Mouse (Mus musculus) olfactory bulb, adult 2 months (tissue): ENCODE results near the gene Gm17622. TPM values are rescaled to one million over a fixed set of nuclear protein-coding genes. Genes with fewer than 3 reads are reported as not detected.

Experiments used
- H3K27ac ChIP-seq: fragments of 200-500 bp; 2 replicates; pipeline ENCODE4 v1.5.1; 2012; ENCODE audit warnings: low read depth, low read length; ENCODE audit not compliant: insufficient read depth
- H3K4me1 ChIP-seq: fragments of 200-500 bp; 2 replicates; pipeline ENCODE4 v1.6.1; 2012; ENCODE audit warnings: low read length; ENCODE audit not compliant: control insufficient read depth, insufficient read depth
- H3K4me3 ChIP-seq: fragments of 200-500 bp; 2 replicates; pipeline ENCODE4 v1.5.1; 2012; ENCODE audit warnings: mild to moderate bottlenecking, low read depth, low read length, moderate library complexity; ENCODE audit not compliant: insufficient read depth
- CTCF ChIP-seq: fragments of 200-500 bp; IDR thresholded peaks from 2 replicates; pipeline ENCODE4 v1.5.1; 2012; ENCODE audit warnings: low read depth, mild to moderate bottlenecking, low read length, moderate library complexity; ENCODE audit not compliant: insufficient read depth
- POLR2A ChIP-seq: fragments of 200-500 bp; IDR thresholded peaks from 2 replicates; pipeline ENCODE4 v1.6.1; 2012; ENCODE audit warnings: mild to moderate bottlenecking, low read depth, low read length, moderate library complexity; ENCODE audit not compliant: insufficient read depth
- WGBS: fragments of 180-500 bp; shearing (Covaris S2); methylation state at CpG from one replicate; pipeline ENCODE4 v1.1.7; 2018; 5-methylcytosine and 5-hydroxymethylcytosine counted together
- polyA plus RNA-seq: library from polyadenylated mRNA; stranded (reverse); fragments of >200 nt; gene quantifications from 2 replicates; pipeline ENCODE4 v1.2.4, GENCODE M21; 2012; ENCODE audit warnings: low replicate concordance; ENCODE audit not compliant: missing spikeins, insufficient read depth, insufficient read length

Gene Gm17622
- polyA plus RNA-seq, 1 experiment: not detected

DNA sequence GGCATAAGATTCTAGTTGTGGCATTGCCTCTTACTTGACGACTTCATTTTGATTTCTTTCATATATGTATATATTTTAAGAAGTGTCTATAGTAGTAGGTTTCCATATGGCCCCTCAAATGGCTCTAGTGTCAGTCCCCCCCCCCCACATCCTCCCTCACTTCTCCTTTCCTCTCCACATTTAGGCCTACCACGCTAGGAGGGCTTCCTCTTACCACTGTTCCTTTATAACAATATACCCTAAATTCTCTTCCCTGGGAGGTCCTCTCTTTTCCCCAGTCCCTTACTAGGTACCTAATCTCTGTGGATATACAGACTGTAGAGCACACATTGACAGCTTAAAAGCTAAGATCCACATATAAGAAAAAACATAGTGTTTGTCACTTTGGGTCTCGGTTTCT lies 30.8 kb downstream of the Gm17622 start:
- 0 out of 2 replicates have a peak, but pooled peaks cover under 1% of the 10 kb centered on the region for H3K4me1 ChIP-seq
- WGBS: 98% methylated on average over 3 of the region's 3 CpGs
- no peak overlapping the region for H3K27ac ChIP-seq
- TF ChIP-seq CTCF (no peak), POLR2A (no peak)
- no peak overlapping the region for H3K4me3 ChIP-seq

DNA sequence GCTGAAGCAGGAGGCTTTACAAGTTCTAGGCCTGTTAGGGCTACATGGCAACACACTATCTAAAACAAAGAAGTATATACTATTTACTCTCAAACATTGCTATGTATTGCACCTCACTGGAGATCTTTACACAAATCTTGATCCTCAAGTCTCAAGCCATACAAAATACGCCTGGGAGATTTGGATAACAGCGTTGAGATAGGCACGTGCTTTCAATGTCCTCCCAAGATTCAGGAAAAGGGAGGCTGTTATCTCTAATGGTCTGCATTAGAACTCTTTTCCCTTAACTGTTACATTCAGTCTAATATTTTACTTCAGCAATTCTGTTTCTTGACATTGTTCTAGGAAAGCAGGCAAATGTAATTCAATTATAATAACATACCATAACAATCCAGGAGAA lies 36.5 kb downstream of the Gm17622 start:
- no peak overlapping the region for H3K4me3 ChIP-seq
- H3K4me1 ChIP-seq: no peaks in the 10 kb centered on the region
- TF ChIP-seq POLR2A: no peak
- WGBS: 98% methylated on average over 3 of the region's 3 CpGs
- no peak overlapping the region for H3K27ac ChIP-seq

DNA sequence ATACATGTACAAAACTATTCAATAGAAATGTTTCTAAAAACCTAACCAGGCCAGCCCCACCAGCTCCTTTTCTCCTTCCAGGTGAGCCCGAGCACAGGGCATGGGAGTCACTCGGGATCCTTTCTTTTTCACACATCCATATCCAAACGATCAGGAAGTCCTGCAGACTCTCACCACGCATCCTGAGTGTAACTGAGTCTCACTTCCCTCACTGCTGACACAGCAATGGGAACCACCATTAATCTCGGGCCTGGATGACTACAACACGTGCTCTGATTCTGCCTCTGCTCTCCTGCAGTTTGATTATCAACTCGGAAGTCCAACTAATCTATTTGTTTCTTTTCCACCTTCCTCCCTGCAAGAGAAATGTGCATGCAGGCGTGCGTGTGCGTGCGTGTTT lies 37.3 kb downstream of the Gm17622 start:
- 95% methylated on average over 11 of the region's 11 CpGs for WGBS
- H3K4me1 ChIP-seq: no peaks in the 10 kb centered on the region
- H3K27ac ChIP-seq: no peak overlapping the region
- TF ChIP-seq CTCF: no peak
- no peak for TF ChIP-seq POLR2A
- no peak overlapping the region for H3K4me3 ChIP-seq

DNA sequence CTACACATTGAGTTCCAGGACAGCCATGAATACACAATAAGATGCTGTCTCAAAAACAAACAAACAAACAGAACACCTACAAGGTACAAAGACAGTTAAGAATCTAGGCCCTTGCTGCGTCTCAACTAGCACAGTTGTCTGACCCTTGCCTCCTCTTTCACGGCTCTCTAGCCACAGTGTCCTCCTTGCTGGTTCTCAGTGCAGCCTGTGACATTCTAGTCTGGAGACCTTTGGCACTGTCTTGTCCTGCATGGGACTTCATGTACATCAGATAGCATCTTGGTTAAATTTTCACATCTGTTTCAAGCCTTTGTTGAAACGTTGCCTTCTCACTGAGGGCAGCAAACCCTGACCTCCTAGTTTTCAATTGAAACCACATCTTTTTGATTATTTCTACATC lies 38.2 kb downstream of the Gm17622 start:
- no peak overlapping the region for H3K27ac ChIP-seq
- no peaks in the 10 kb centered on the region for H3K4me1 ChIP-seq
- no peak for TF ChIP-seq POLR2A
- no peak for TF ChIP-seq CTCF
- no peak overlapping the region for H3K4me3 ChIP-seq
- 91% methylated on average over 3 of the region's 3 CpGs for WGBS

- no peak overlapping the region for H3K4me3 ChIP-seq
- no peaks in the 10 kb centered on the region for H3K4me1 ChIP-seq
- TF ChIP-seq CTCF (no peak), POLR2A (no peak)
- WGBS: 96% methylated on average over 3 of the region's 3 CpGs
- H3K27ac ChIP-seq: no peak overlapping the region
Observed at GRCm38 (mm10) chr13:96529542-96529941, 39.0 kb downstream of the Gm17622 start.

DNA sequence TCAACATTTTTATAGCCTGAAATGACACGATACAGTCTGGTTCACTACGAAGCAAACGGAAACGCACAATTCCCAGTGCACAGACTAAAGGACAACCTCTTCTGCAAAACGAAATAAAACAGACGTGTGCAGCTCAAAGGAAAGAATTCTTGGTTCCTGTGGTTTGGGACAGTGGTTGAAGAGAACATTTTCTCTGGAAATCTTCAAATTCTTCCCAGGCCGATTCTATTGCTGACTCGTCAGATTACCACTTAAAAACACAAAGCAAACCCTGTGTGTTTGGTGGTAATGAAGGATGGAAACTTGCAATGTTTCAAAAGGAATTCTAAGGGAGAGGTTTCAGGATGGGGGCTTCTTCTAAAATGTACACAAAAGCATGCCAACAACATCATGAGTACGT lies 39.5 kb downstream of the Gm17622 start:
- 96% methylated on average over 9 of the region's 9 CpGs for WGBS
- H3K4me1 ChIP-seq: no peaks in the 10 kb centered on the region
- TF ChIP-seq CTCF (no peak), POLR2A (no peak)
- H3K4me3 ChIP-seq: no peak overlapping the region
- H3K27ac ChIP-seq: no peak overlapping the region

- 80% methylated on average over 6 of the region's 6 CpGs for WGBS
- Histone ChIP-seq H3K4me3 (no peak overlapping the region), H3K4me1 (no peaks in the 10 kb centered on the region), H3K27ac (no peak overlapping the region)
- TF ChIP-seq POLR2A (no peak), CTCF (no peak)
Observed at GRCm38 (mm10) chr13:96532176-96532575, 41.6 kb downstream of the Gm17622 start.

GRCm38 (mm10) chr13:96533742-96534141 lies 43.2 kb downstream of the Gm17622 start:
- no peak overlapping the region for H3K4me3 ChIP-seq
- H3K4me1 ChIP-seq: no peaks in the 10 kb centered on the region
- 90% methylated on average over 2 of the region's 2 CpGs for WGBS
- H3K27ac ChIP-seq: no peak overlapping the region
- no peak for TF ChIP-seq POLR2A
- TF ChIP-seq CTCF: no peak

DNA sequence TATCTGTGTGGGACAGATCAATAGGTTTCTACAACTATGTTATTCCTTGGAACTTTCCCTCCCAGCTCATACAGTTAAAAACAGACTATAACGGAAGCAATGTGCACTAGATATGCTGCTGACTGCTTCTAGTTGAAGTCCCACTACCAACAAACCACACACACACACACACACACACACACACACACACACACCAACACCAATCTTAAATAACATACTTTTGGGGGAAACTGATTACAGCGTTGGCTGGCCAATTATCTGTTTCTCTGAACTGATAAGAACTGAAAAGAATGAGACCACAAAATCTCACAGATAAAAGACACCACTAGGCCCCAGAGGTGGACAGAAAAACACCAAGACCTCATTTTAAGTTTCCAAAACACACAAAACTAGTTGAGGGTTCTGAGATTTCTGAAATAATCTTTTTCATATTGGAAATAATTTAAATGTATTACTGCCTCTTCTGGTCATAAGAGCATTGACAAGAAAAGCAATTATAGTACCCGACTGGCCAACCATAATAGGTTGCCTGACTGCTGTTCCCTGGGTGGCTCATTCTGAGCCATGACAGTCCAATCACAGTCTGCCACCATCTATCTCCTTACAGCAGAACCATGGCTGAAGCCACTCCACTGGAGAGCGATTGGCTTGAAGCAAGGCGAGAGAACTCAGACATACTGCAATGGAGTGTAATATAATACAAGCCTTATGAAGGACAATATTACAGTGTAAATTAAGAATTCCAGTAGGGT lies 46.5 kb downstream of the Gm17622 start:
- no peak overlapping the region for H3K27ac ChIP-seq
- no peaks in the 10 kb centered on the region for H3K4me1 ChIP-seq
- no peak for TF ChIP-seq CTCF
- WGBS: 89% methylated on average over 5 of the region's 5 CpGs
- H3K4me3 ChIP-seq: no peak overlapping the region

DNA sequence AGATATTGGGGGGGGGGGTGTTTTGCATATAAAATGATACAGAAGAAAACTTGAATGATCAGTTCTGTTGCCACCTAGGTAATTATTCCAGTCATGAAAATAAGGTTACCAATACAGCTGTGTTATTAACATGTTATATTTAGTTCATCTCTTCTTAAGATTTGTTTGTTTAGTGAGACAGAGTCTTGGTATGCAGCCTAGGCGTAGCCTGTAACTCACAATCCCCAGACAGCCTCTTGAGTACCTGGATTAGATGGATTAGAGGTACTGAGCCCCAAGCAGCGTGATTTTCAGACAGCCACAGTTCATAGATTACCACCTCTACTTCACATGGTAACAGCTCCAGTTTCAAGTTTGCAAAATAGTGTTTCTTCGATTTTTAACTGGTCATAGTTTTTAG lies 47.6 kb downstream of the Gm17622 start:
- no peak overlapping the region for H3K27ac ChIP-seq
- WGBS: 82% methylated on average over 3 of the region's 3 CpGs
- H3K4me1 ChIP-seq: no peaks in the 10 kb centered on the region
- TF ChIP-seq POLR2A: no peak
- TF ChIP-seq CTCF: no peak
- H3K4me3 ChIP-seq: no peak overlapping the region

Other genes starting within 250 kb of the Gm17622 start
- not detected in 2 replicates for gene Poc5, start 102.4 kb upstream of the Gm17622 start, polyA plus RNA-seq
- not detected in 2 replicates for gene Ankdd1b, start 19.5 kb upstream of the Gm17622 start, polyA plus RNA-seq
- gene Polk, start 51.8 kb downstream of the Gm17622 start, polyA plus RNA-seq: not detected in 2 replicates
- gene Col4a3bp, start 51.9 kb downstream of the Gm17622 start, polyA plus RNA-seq: 201 TPM in 1 of 2 replicates, not detected in the other
- not detected in 2 replicates for gene Hmgcr, start 180.2 kb downstream of the Gm17622 start, polyA plus RNA-seq